Comparison of ENCODE assay signal across 23 mouse cellular contexts in genomic region chr2:17939857-17940848, GRCm38 (mm10). TPM values are rescaled to one million over a fixed set of nuclear protein-coding genes. Genes with fewer than 3 reads are reported as not detected.
ATAC-seq lines count a peak whose summit lies in the region.
"Not testable (repeated sequence)": the region's sequence is repeated elsewhere in the genome, so short reads cannot be mapped to it uniquely, and the experiment has no call there.
"Had no signal": no experiment of that assay in that cellular context is flagged by ENCODE, and none has a peak within 500 bp of the region (broad histone marks: within the 10 kb centered on the region; RNA-seq: fewer than 3 reads in every experiment).

No protein-coding gene starts in this region.

- not testable (repeated sequence) for H3K9me3 ChIP-seq in embryonic facial prominence, embryonic 15.5 days (replicated peaks); hindbrain, embryonic 15.5 days; kidney, embryonic 16.5 days (ENCODE audit: low read length); liver, embryonic 12.5 days (replicated peaks); midbrain, embryonic 13.5 days; stomach, embryonic 16.5 days (replicated peaks; ENCODE audit: control insufficient read depth, low read length)

- H3K4me2 ChIP-seq in embryonic facial prominence, embryonic 15.5 days (replicated peaks); hindbrain, embryonic 15.5 days; kidney, embryonic 16.5 days (replicated peaks; ENCODE audit: low read depth, low read length); liver, embryonic 12.5 days; midbrain, embryonic 13.5 days (replicated peaks); stomach, embryonic 16.5 days (ENCODE audit: low read depth, low read length): not testable (repeated sequence)

- not testable (repeated sequence) for H3K9ac ChIP-seq in embryonic facial prominence, embryonic 15.5 days; hindbrain, embryonic 15.5 days; kidney, embryonic 16.5 days (replicated peaks; ENCODE audit: low read length); liver, embryonic 12.5 days; midbrain, embryonic 13.5 days (replicated peaks); stomach, embryonic 16.5 days (ENCODE audit: low read length)

- not testable (repeated sequence) for H3K36me3 ChIP-seq in embryonic facial prominence, embryonic 15.5 days; hindbrain, embryonic 15.5 days; kidney, embryonic 16.5 days (ENCODE audit: insufficient read depth, low read length); liver, embryonic 12.5 days; midbrain, embryonic 13.5 days; stomach, embryonic 16.5 days (ENCODE audit: control insufficient read depth, insufficient read depth, low read length)

- peak; percentile 27; the same call in 1 of the 2 replicates for ATAC-seq in embryonic facial prominence, embryonic 15.5 days (ENCODE audit: insufficient number of reproducible peaks, low FRiP score, low TSS enrichment, low read depth)
- ATAC-seq in granulocyte monocyte progenitor cell, adult 5-6 weeks (replicated peaks; ENCODE audit: poor library complexity, severe bottlenecking): peak; percentile 31; the same call in 1 of the 2 replicates
- peak; percentile 45; the same call in 1 of the 2 replicates for ATAC-seq in hindbrain, embryonic 15.5 days (ENCODE audit: low FRiP score, low read depth)
- peak; percentile 29; the same call in 1 of the 2 replicates for ATAC-seq in kidney, embryonic 16.5 days (ENCODE audit: low FRiP score, low TSS enrichment)
- 0 out of 2 replicates have a peak, but pooled peaks have one; percentile 27 for ATAC-seq in liver, embryonic 12.5 days
- peak; percentile 58 for ATAC-seq in midbrain, embryonic 13.5 days
- peak; percentile 58; the same call in 1 of the 2 replicates for ATAC-seq in stomach, embryonic 16.5 days (ENCODE audit: insufficient read depth, low FRiP score)

- H3K4me1 ChIP-seq in embryonic facial prominence, embryonic 15.5 days; hindbrain, embryonic 15.5 days (replicated peaks); liver, embryonic 12.5 days; midbrain, embryonic 13.5 days (replicated peaks); stomach, embryonic 16.5 days (ENCODE audit: control insufficient read depth, insufficient read depth, low read length): not testable (repeated sequence)
- 0 out of 2 replicates have a peak, but pooled peaks cover 12% of the 10 kb centered on the region for H3K4me1 ChIP-seq in kidney, embryonic 16.5 days (ENCODE audit: insufficient read depth, low read length)

- not testable (repeated sequence) for H3K4me3 ChIP-seq in embryonic facial prominence, embryonic 15.5 days (replicated peaks); hindbrain, embryonic 15.5 days; kidney, embryonic 16.5 days (ENCODE audit: low read length); liver, embryonic 12.5 days; midbrain, embryonic 13.5 days (replicated peaks); stomach, embryonic 16.5 days (replicated peaks; ENCODE audit: low read length)

- H3K27ac ChIP-seq in embryonic facial prominence, embryonic 15.5 days (replicated peaks); hindbrain, embryonic 15.5 days (replicated peaks); kidney, embryonic 16.5 days (ENCODE audit: low read length); liver, embryonic 12.5 days; midbrain, embryonic 13.5 days: not testable (repeated sequence)
- H3K27ac ChIP-seq in stomach, embryonic 16.5 days (ENCODE audit: low read length): peak overlapping the region; percentile 52; the same call in 1 of the 2 replicates

- H3K27me3 ChIP-seq in embryonic facial prominence, embryonic 15.5 days; hindbrain, embryonic 15.5 days; kidney, embryonic 16.5 days (ENCODE audit: insufficient read depth, low read length); liver, embryonic 12.5 days (replicated peaks); midbrain, embryonic 13.5 days; stomach, embryonic 16.5 days (ENCODE audit: control insufficient read depth, insufficient read depth, low read length): not testable (repeated sequence)

- 62% methylated on average over 14 of the region's 16 CpGs for whole genome bisulfite sequencing in embryonic facial prominence, embryonic 15.5 days
- WGBS in hindbrain, embryonic 15.5 days: 68% methylated on average over 14 of the region's 16 CpGs
- 78% methylated on average over 13 of the region's 16 CpGs for WGBS in kidney, embryonic 16.5 days
- 55% methylated on average over 14 of the region's 16 CpGs for WGBS in liver, embryonic 12.5 days (ENCODE audit: insufficient replicate concordance)
- WGBS in midbrain, embryonic 13.5 days: 70% methylated on average over 14 of the region's 16 CpGs
- 65% methylated on average over 13 of the region's 16 CpGs for WGBS in stomach, embryonic 16.5 days

RNA-seq across cellular contexts. Expression of gene H2al2a, which starts 56.6 kb away (rescaled TPM):
- polyA plus RNA-seq in embryonic facial prominence, embryonic 15.5 days (2015; fragmentation: Nextera tagmentation; extraction: Ambion mirVana): not detected in 2 replicates
- total RNA-seq in granulocyte monocyte progenitor cell, adult 5-6 weeks (2014; fragmentation: Nextera tagmentation): not detected in 2 replicates
- total RNA-seq in granulocyte monocyte progenitor cell, adult 5-6 weeks (2017): not detected in 2 replicates
- not detected in 2 replicates for polyA plus RNA-seq in hindbrain, embryonic 15.5 days (2015; fragmentation: Nextera tagmentation; extraction: Ambion mirVana)
- not detected in 2 replicates for polyA plus RNA-seq in kidney, embryonic 16.5 days (2015; fragmentation: Nextera tagmentation; extraction: Ambion mirVana)
- polyA plus RNA-seq in liver, embryonic 12.5 days (2016; fragmentation: Nextera tagmentation; extraction: Ambion mirVana): not detected in 2 replicates
- polyA plus RNA-seq in midbrain, embryonic 13.5 days (2015; fragmentation: Nextera tagmentation; extraction: Ambion mirVana): not detected in 2 replicates
- polyA plus RNA-seq in stomach, embryonic 16.5 days (2015; fragmentation: Nextera tagmentation; extraction: Ambion mirVana): not detected in 2 replicates
- total RNA-seq: adrenal gland, postnatal 14 days; gastrocnemius, adult 18-20 months; gastrocnemius, postnatal 36 days; heart, postnatal 4 days; layer of hippocampus, adult 2 months; layer of hippocampus, postnatal 25 days had no signal
- polyA plus RNA-seq: C2C12; cerebellum, adult 2 months; embryonic facial prominence, embryonic 13.5 days; heart, embryonic 16.5 days; inflammation-experienced regulatory T-cells, adult 6 months; limb, embryonic 10.5 days; liver, embryonic 15.5 days; lung, postnatal 0 days; macrophage; neural tube, embryonic 12.5 days had no signal
